Comparison of ENCODE assay signal across 16 mouse cellular contexts in genomic region chr6:22347132-22347902, GRCm38 (mm10). TPM values are rescaled to one million over a fixed set of nuclear protein-coding genes. Genes with fewer than 3 reads are reported as not detected.
A peak's percentile ranks its signal among the peaks of the same experiment; 100 is the strongest.
DNase-seq lines count a peak whose midpoint lies in the region; ATAC-seq and TF ChIP-seq lines count a peak whose summit lies in the region.
"Had no signal": no experiment of that assay in that cellular context is flagged by ENCODE, and none has a peak within 500 bp of the region (broad histone marks: within the 10 kb centered on the region; RNA-seq: fewer than 3 reads in every experiment).

No protein-coding gene starts in this region.

- no peak overlapping the region for H3K27ac ChIP-seq in intestine, embryonic 14.5 days (ENCODE audit: low read depth)
- no peak overlapping the region for H3K27ac ChIP-seq in intestine, postnatal 0 days (ENCODE audit: low read depth, low read length)
- H3K27ac ChIP-seq in ES-Bruce4 (ENCODE audit: insufficient read depth, low read length) (peak overlapping the region; percentile 87), macrophage (peak overlapping the region; percentile 80)
- H3K27ac ChIP-seq in bone marrow macrophage, adult 2 months (ENCODE audit: insufficient read depth, low read depth, low read length), result peak overlapping the region; percentile 66
- H3K27ac ChIP-seq: liver, embryonic 14.5 days; midbrain, embryonic 12.5 days had no signal

- no peaks in the 10 kb centered on the region for H3K27me3 ChIP-seq in intestine, embryonic 14.5 days (replicated peaks; ENCODE audit: control insufficient read depth, insufficient read depth, low read length)
- H3K27me3 ChIP-seq in intestine, postnatal 0 days (replicated peaks; ENCODE audit: control insufficient read depth, insufficient read depth, low read length), result no peaks in the 10 kb centered on the region
- H3K27me3 ChIP-seq in ES-Bruce4 (ENCODE audit: control insufficient read depth, insufficient read depth, low read length, poor library complexity, severe bottlenecking), result no peaks in the 10 kb centered on the region
- H3K27me3 ChIP-seq: midbrain, embryonic 12.5 days had no signal

- H3K36me3 ChIP-seq in intestine, embryonic 14.5 days (ENCODE audit: control insufficient read depth, insufficient read depth, low read length), result no peaks in the 10 kb centered on the region
- H3K36me3 ChIP-seq in intestine, postnatal 0 days (ENCODE audit: control insufficient read depth, insufficient read depth), result no peaks in the 10 kb centered on the region
- H3K36me3 ChIP-seq in ES-Bruce4 (ENCODE audit: control insufficient read depth, insufficient read depth, low read length, poor library complexity, severe bottlenecking), result no peaks in the 10 kb centered on the region
- H3K36me3 ChIP-seq in macrophage (ENCODE audit: inconsistent target), result no peaks in the 10 kb centered on the region
- H3K36me3 ChIP-seq: midbrain, embryonic 12.5 days had no signal

- H3K9ac ChIP-seq in intestine, embryonic 14.5 days (ENCODE audit: low read length), result no peak overlapping the region
- H3K9ac ChIP-seq in intestine, postnatal 0 days (ENCODE audit: low read depth, low read length), result no peak overlapping the region
- H3K9ac ChIP-seq in ES-Bruce4 (ENCODE audit: low read depth, poor library complexity, severe bottlenecking), result no peak overlapping the region
- H3K9ac ChIP-seq: forebrain, postnatal 0 days; liver, embryonic 14.5 days; midbrain, embryonic 12.5 days had no signal

- peaks cover 9% of the 10 kb centered on the region; the same call in 1 of the 2 replicates for H3K4me1 ChIP-seq in intestine, embryonic 14.5 days (replicated peaks; ENCODE audit: control insufficient read depth, insufficient read depth, low read length)
- H3K4me1 ChIP-seq in intestine, postnatal 0 days (replicated peaks; ENCODE audit: control insufficient read depth, insufficient read depth, low read length), result peaks cover 10% of the 10 kb centered on the region
- peaks cover 5% of the 10 kb centered on the region for H3K4me1 ChIP-seq in ES-Bruce4 (ENCODE audit: control insufficient read depth, insufficient read depth, low read length)
- peaks cover 48% of the 10 kb centered on the region for H3K4me1 ChIP-seq in bone marrow macrophage, adult 2 months (ENCODE audit: control insufficient read depth, insufficient read depth, low read length)

- TF ChIP-seq EP300 in ES-Bruce4 (IDR thresholded peaks at IDR 0.05; ENCODE audit: insufficient read depth, low read depth, low read length), result peak; percentile 95

- no peaks in the 10 kb centered on the region for H3K9me3 ChIP-seq in intestine, embryonic 14.5 days (ENCODE audit: control insufficient read depth, low read length)
- no peaks in the 10 kb centered on the region for H3K9me3 ChIP-seq in intestine, postnatal 0 days (ENCODE audit: control insufficient read depth)
- no peaks in the 10 kb centered on the region for H3K9me3 ChIP-seq in ES-Bruce4 (replicated peaks; ENCODE audit: control insufficient read depth, insufficient read depth, low read length, poor library complexity, severe bottlenecking)
- H3K9me3 ChIP-seq: G1E; midbrain, embryonic 12.5 days had no signal

- no peak for TF ChIP-seq POLR2A in ES-Bruce4 (IDR thresholded peaks at IDR 0.05; ENCODE audit: insufficient read depth, low read length)
- TF ChIP-seq POLR2A in bone marrow macrophage, adult 2 months (IDR thresholded peaks at IDR 0.05; ENCODE audit: borderline replicate concordance, low read depth, low read length), result no peak

- H3K4me2 ChIP-seq in intestine, embryonic 14.5 days (ENCODE audit: low read length), result no peak overlapping the region
- H3K4me2 ChIP-seq in intestine, postnatal 0 days (replicated peaks; ENCODE audit: low read depth), result no peak overlapping the region
- H3K4me2 ChIP-seq: midbrain, embryonic 12.5 days had no signal

- WGBS in intestine, embryonic 14.5 days, result 68% methylated on average over 8 of the region's 8 CpGs
- 72% methylated on average over 8 of the region's 8 CpGs for WGBS in intestine, postnatal 0 days
- 20% methylated on average over 8 of the region's 8 CpGs for WGBS in macrophage (ENCODE audit: missing documents)

- no peak for ATAC-seq in intestine, embryonic 14.5 days (replicated peaks; ENCODE audit: low FRiP score, low TSS enrichment, low read depth)
- ATAC-seq in intestine, postnatal 0 days, result no peak
- ATAC-seq: forebrain, postnatal 0 days had no signal

- peak; percentile 21 for DNase-seq in intestine, embryonic 14.5 days (ENCODE audit: low spot score)
- DNase-seq in cerebellum, postnatal 25 days, result no peak
- no peak for DNase-seq in layer of hippocampus, postnatal 25 days (ENCODE audit: extremely low spot score in 1 of 2, low spot score in 1 of 2)
- no peak for DNase-seq in urinary bladder, postnatal 25 days (ENCODE audit: low spot score)
- DNase-seq: adrenal gland, adult 2 months; cerebellum, adult 11 months; forebrain, postnatal 0 days; kidney, adult 18-20 months; right cerebral cortex, postnatal 14 days had no signal

- peaks cover 96% of the 10 kb centered on the region for H3K79me2 ChIP-seq in macrophage (ENCODE audit: inconsistent target)

- TF ChIP-seq CTCF in intestine, postnatal 0 days (IDR thresholded peaks at IDR 0.05; ENCODE audit: low read depth), result no peak
- TF ChIP-seq CTCF in ES-Bruce4 (IDR thresholded peaks at IDR 0.05; ENCODE audit: low read depth, low read length), result no peak
- TF ChIP-seq CTCF in bone marrow macrophage, adult 2 months (IDR thresholded peaks at IDR 0.05; ENCODE audit: low read depth, low read length), result no peak

- no peak overlapping the region for H3K4me3 ChIP-seq in intestine, embryonic 14.5 days (ENCODE audit: low read depth, low read length)
- no peak overlapping the region for H3K4me3 ChIP-seq in intestine, postnatal 0 days (ENCODE audit: low read depth, low read length)
- peak overlapping the region; percentile 5; the same call in 1 of the 2 replicates for H3K4me3 ChIP-seq in ES-Bruce4 (ENCODE audit: low read depth, low read length)
- peak overlapping the region; percentile 43 for H3K4me3 ChIP-seq in bone marrow macrophage, adult 2 months (ENCODE audit: insufficient read depth, low read length)
- no peak overlapping the region for H3K4me3 ChIP-seq in macrophage (ENCODE audit: inconsistent target)
- H3K4me3 ChIP-seq: midbrain, embryonic 12.5 days had no signal

RNA-seq across cellular contexts. Expression of gene Fam3c, which starts 8.7 kb away (rescaled TPM):
- polyA plus RNA-seq in intestine, embryonic 14.5 days (2014; fragmentation: Nextera tagmentation; extraction: Ambion mirVana), result 46.2 and 47.8 TPM in 2 replicates
- 58.7 and 59.9 TPM in 2 replicates for polyA plus RNA-seq in intestine, postnatal 0 days (2015; fragmentation: Nextera tagmentation; extraction: Ambion mirVana)
- 76.5 and 84.3 TPM in 2 replicates for polyA plus RNA-seq in ES-Bruce4 (2011; ENCODE audit: insufficient read depth, insufficient read length, low read depth, missing spikeins)
- polyA plus RNA-seq in bone marrow macrophage, adult 2 months (2012; ENCODE audit: insufficient read depth, insufficient read length, missing spikeins), result 47.0 and 51.2 TPM in 2 replicates
- total RNA-seq in macrophage (2018; cell fraction: chromatin; rRNA removed), result 10 to 100 TPM in 21 of 26 experiments, 1 to 10 TPM in 5; 5.5 to 52.7 (median 25.7) TPM
- 100 to 1,000 TPM in 3 of 26 experiments, 10 to 100 TPM in 23; 57.7 to 117 (median 89.4) TPM for total RNA-seq in macrophage (2018; cell fraction: cytosol; rRNA removed)
- 100 to 1,000 TPM in 2 of 26 experiments, 10 to 100 TPM in 24; 14.2 to 136 (median 72.7) TPM for total RNA-seq in macrophage (2018; cell fraction: nucleus; rRNA removed)
- 74.2 to 155 TPM (median 79.4 TPM) in 3 replicates for polyA plus RNA-seq in macrophage (2018)
- 10 to 100 TPM; 61.4 to 67.7 TPM for total RNA-seq in layer of hippocampus, postnatal 25 days (2021)

RNA-seq across cellular contexts. Expression of gene Wnt16, which starts 59.3 kb away (rescaled TPM):
- polyA plus RNA-seq in intestine, embryonic 14.5 days (2014; fragmentation: Nextera tagmentation; extraction: Ambion mirVana), result 0.69 and 0.79 TPM in 2 replicates
- 0.07 and 0.08 TPM in 2 replicates for polyA plus RNA-seq in intestine, postnatal 0 days (2015; fragmentation: Nextera tagmentation; extraction: Ambion mirVana)
- 0.27 TPM in 1 of 2 replicates, not detected in the other for polyA plus RNA-seq in ES-Bruce4 (2011; ENCODE audit: insufficient read depth, insufficient read length, low read depth, missing spikeins)
- not detected in 2 replicates for polyA plus RNA-seq in bone marrow macrophage, adult 2 months (2012; ENCODE audit: insufficient read depth, insufficient read length, missing spikeins)
- total RNA-seq in macrophage (2018; cell fraction: chromatin; rRNA removed), result under 1 TPM in 1 of 26 experiments, not detected in 25; 0.79 TPM
- not detected for total RNA-seq in macrophage (2018; cell fraction: cytosol; rRNA removed)
- total RNA-seq in macrophage (2018; cell fraction: nucleus; rRNA removed), result not detected
- polyA plus RNA-seq in macrophage (2018), result not detected in 3 replicates
- under 1 TPM; 0.75 to 0.96 TPM for total RNA-seq in layer of hippocampus, postnatal 25 days (2021)
- total RNA-seq: adrenal gland, adult 2 months; G1E had no signal
- polyA plus RNA-seq: G1E had no signal

Comparison
In these comparisons a context has a peak if more than half of its experiments do, and no peak if none do; other contexts are left out.
1. H3K27ac ChIP-seq: peak in ES-Bruce4 (single experiment), bone marrow macrophage, adult 2 months (single experiment) and macrophage (single experiment); none in intestine, embryonic 14.5 days (single experiment) and intestine, postnatal 0 days (single experiment).
2. H3K4me3 ChIP-seq: peak in ES-Bruce4 (single experiment) and bone marrow macrophage, adult 2 months (single experiment); none in intestine, embryonic 14.5 days (single experiment), intestine, postnatal 0 days (single experiment) and macrophage (single experiment).